Comparison of ENCODE assay signal across 9 mouse cellular contexts in genomic region chr5:62706900-62707299, GRCm38 (mm10). TPM values are rescaled to one million over a fixed set of nuclear protein-coding genes. Genes with fewer than 3 reads are reported as not detected.
DNase-seq lines count a peak whose midpoint lies in the region; ATAC-seq lines count a peak whose summit lies in the region.
"Had no signal": no experiment of that assay in that cellular context is flagged by ENCODE, and none has a peak within 500 bp of the region (broad histone marks: within the 10 kb centered on the region; RNA-seq: fewer than 3 reads in every experiment).

No protein-coding gene starts in this region.

- no peaks in the 10 kb centered on the region for H3K36me3 ChIP-seq in hindbrain, embryonic 12.5 days
- H3K36me3 ChIP-seq: embryonic facial prominence, embryonic 13.5 days had no signal

- no peaks in the 10 kb centered on the region for H3K27me3 ChIP-seq in hindbrain, embryonic 12.5 days
- H3K27me3 ChIP-seq: embryonic facial prominence, embryonic 13.5 days had no signal

- H3K27ac ChIP-seq in hindbrain, embryonic 12.5 days: no peak overlapping the region
- H3K27ac ChIP-seq: embryonic facial prominence, embryonic 13.5 days; macrophage had no signal

- peak; percentile 8 for DNase-seq in ovary, postnatal 36 days (ENCODE audit: low spot score)
- DNase-seq in ovary, adult 18-20 months (ENCODE audit: low spot score): no peak
- DNase-seq in left cerebral cortex, postnatal 25 days (ENCODE audit: low spot score in 2 of 2): peak; percentile 62 to 82
- peak; percentile 21 for DNase-seq in retina, postnatal 7 days (ENCODE audit: low read depth, low spot score)
- DNase-seq in urinary bladder, adult 2 months (ENCODE audit: low spot score): no peak

- H3K4me1 ChIP-seq in hindbrain, embryonic 12.5 days: no peaks in the 10 kb centered on the region
- H3K4me1 ChIP-seq: embryonic facial prominence, embryonic 13.5 days had no signal

- WGBS in hindbrain, embryonic 12.5 days: 36% methylated on average over 7 of the region's 7 CpGs

- no peak overlapping the region for H3K9ac ChIP-seq in hindbrain, embryonic 12.5 days
- H3K9ac ChIP-seq: embryonic facial prominence, embryonic 13.5 days had no signal

- no peak overlapping the region for H3K4me2 ChIP-seq in hindbrain, embryonic 12.5 days (replicated peaks)
- H3K4me2 ChIP-seq: embryonic facial prominence, embryonic 13.5 days had no signal

- intact Hi-C loops in left cerebral cortex, postnatal 25 days (cut with DNase I): no loop called here

- peak; percentile 59; the same call in 1 of the 2 replicates for ATAC-seq in common myeloid progenitor, adult 5-6 weeks (replicated peaks; ENCODE audit: low read depth, poor library complexity, severe bottlenecking)
- ATAC-seq in hindbrain, embryonic 12.5 days (ENCODE audit: low FRiP score): peak; percentile 85

- no peaks in the 10 kb centered on the region for H3K9me3 ChIP-seq in hindbrain, embryonic 12.5 days (replicated peaks)
- H3K9me3 ChIP-seq: embryonic facial prominence, embryonic 13.5 days had no signal

- H3K4me3 ChIP-seq in hindbrain, embryonic 12.5 days: no peak overlapping the region
- H3K4me3 ChIP-seq: embryonic facial prominence, embryonic 13.5 days had no signal

RNA-seq across cellular contexts. Expression of gene Arap2, which starts 59.1 kb away (rescaled TPM):
- total RNA-seq in common myeloid progenitor, adult 5-6 weeks (2017): 34.7 and 41.4 TPM in 2 replicates
- polyA plus RNA-seq in hindbrain, embryonic 12.5 days (2016; fragmentation: Nextera tagmentation; extraction: Ambion mirVana): 3.0 and 4.4 TPM in 2 replicates
- 10 to 100 TPM; 68.1 to 72.9 TPM for total RNA-seq in left cerebral cortex, postnatal 25 days (2021)
- 8.2 and 9.3 TPM in 2 replicates for polyA plus RNA-seq in urinary bladder, adult 2 months (2012; rRNA removed)

Comparison
In these comparisons a context has a peak if more than half of its experiments do, and no peak if none do; other contexts are left out.
1. DNase-seq: peak in ovary, postnatal 36 days (single experiment), left cerebral cortex, postnatal 25 days (2 of 2) and retina, postnatal 7 days (single experiment); none in ovary, adult 18-20 months (single experiment) and urinary bladder, adult 2 months (single experiment).